Mouse (Mus musculus) cerebellum, postnatal 4 days (tissue): Measurements from ENCODE around the gene Epb41.

Experiments
- DNase-seq, 2 experiments: peaks; one replicate each; pipeline ENCODE4 v3.0.0; 2022; ENCODE audit warnings: low spot score in 2 of 2, mixed read lengths in 1 of 2

The Epb41 gene

GRCm38 (mm10) chr4:132074933-132075769, at the start of gene Epb41:
TSS of gene Epb41 (minus strand) at chr4:132075321.
- peak; percentile 92 to 94 for DNase-seq

- no peak for DNase-seq
These were observed 48.0 kb upstream of the Epb41 start for GRCm38 (mm10) chr4:132123166-132123565.

- DNase-seq = no peak
These were observed 46.6 kb upstream of the Epb41 start for GRCm38 (mm10) chr4:132121674-132122073.

- DNase-seq = no peak
These were observed 44.4 kb upstream of the Epb41 start for GRCm38 (mm10) chr4:132119566-132119965.

GRCm38 (mm10) chr4:132116315-132116714, 41.2 kb upstream of the Epb41 start:
- no peak for DNase-seq

- peak in 1 of 2 experiments; percentile 10 for DNase-seq
These were observed 38.4 kb upstream of the Epb41 start for GRCm38 (mm10) chr4:132113411-132114095.

GRCm38 (mm10) chr4:132111227-132111626, 36.1 kb upstream of the Epb41 start:
- no peak for DNase-seq

- no peak for DNase-seq
These were observed 33.1 kb upstream of the Epb41 start for GRCm38 (mm10) chr4:132108221-132108620.

- no peak for DNase-seq
These were observed 26.0 kb upstream of the Epb41 start for GRCm38 (mm10) chr4:132101152-132101551.

- no peak for DNase-seq
These were observed 24.4 kb upstream of the Epb41 start for GRCm38 (mm10) chr4:132099548-132099947.

- no peak for DNase-seq
These were observed 19.9 kb upstream of the Epb41 start for GRCm38 (mm10) chr4:132095043-132095442.

- no peak for DNase-seq
These were observed 18.8 kb upstream of the Epb41 start for GRCm38 (mm10) chr4:132093928-132094327.

GRCm38 (mm10) chr4:132093136-132093535, 18.0 kb upstream of the Epb41 start:
- DNase-seq = no peak

GRCm38 (mm10) chr4:132088921-132089320, 13.8 kb upstream of the Epb41 start:
- DNase-seq = peak in 1 of 2 experiments; percentile 53

GRCm38 (mm10) chr4:132085114-132085513, 10.0 kb upstream of the Epb41 start:
- no peak for DNase-seq

GRCm38 (mm10) chr4:132080492-132080983, 5.4 kb upstream of the Epb41 start:
- DNase-seq = no peak

GRCm38 (mm10) chr4:132079555-132080275, 4.6 kb upstream of the Epb41 start:
- peak in 1 of 2 experiments; percentile 70 for DNase-seq

- DNase-seq = no peak
These were observed 3.2 kb upstream of the Epb41 start for GRCm38 (mm10) chr4:132078296-132078714.

- DNase-seq = no peak
These were observed 2.3 kb upstream of the Epb41 start for GRCm38 (mm10) chr4:132077445-132077844.

- DNase-seq = no peak
These were observed 1.6 kb upstream of the Epb41 start for GRCm38 (mm10) chr4:132076480-132077405.

GRCm38 (mm10) chr4:132075796-132076195, 675 bp upstream of the Epb41 start:
- DNase-seq = no peak
